Mouse (Mus musculus): ENCODE results near the gene Dnpep.

DNA sequence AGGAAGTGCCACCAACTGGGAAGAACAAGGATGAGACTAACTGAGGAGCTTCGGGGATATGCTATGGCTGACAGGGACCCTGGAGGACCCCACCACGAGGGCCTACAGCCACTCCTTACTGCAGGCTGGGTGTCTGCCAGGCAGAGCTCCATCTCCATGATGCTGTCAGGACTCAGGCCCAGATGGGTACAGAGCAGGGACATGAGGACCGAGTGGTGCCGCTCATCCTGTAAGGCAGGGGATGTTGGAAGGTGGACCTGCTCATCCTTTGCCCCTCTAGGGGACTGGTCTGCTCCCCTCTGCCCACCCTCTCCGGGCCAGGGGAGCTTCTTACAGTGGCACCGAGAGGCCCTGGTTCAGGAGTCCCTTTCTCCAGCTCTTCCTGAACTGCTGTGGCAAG, 2.8 kb downstream of the Dnpep start:
- TF ChIP-seq ZC3H11A (IDR thresholded peaks at IDR 0.05; ENCODE audit: low read depth, low read length): no peak
- no peak for TF ChIP-seq E2F4 (IDR thresholded peaks at IDR 0.05; ENCODE audit: borderline replicate concordance, low read depth, low read length)
- no peak for TF ChIP-seq ZKSCAN1 (IDR thresholded peaks at IDR 0.05; ENCODE audit: low read depth, low read length)
- no peak for TF ChIP-seq MXI1 (IDR thresholded peaks at IDR 0.05; ENCODE audit: low read depth, low read length)
- TF ChIP-seq CTCF (IDR thresholded peaks at IDR 0.05 in 2 of 3, conservative IDR thresholded peaks at IDR 0.05 in 1 of 3; ENCODE audit: control insufficient read depth in 1 of 3, insufficient read depth in 1 of 3, low read depth in 2 of 3, low read length in 3 of 3, poor library complexity in 1 of 3, severe bottlenecking in 1 of 3): no peak
- TF ChIP-seq SMC3 (IDR thresholded peaks at IDR 0.05; ENCODE audit: low read depth, low read length): no peak
- no peak for TF ChIP-seq USF1 (IDR thresholded peaks at IDR 0.05; ENCODE audit: low read depth, low read length)
- no peak for TF ChIP-seq CHD2 (IDR thresholded peaks at IDR 0.05; ENCODE audit: low read length)
- no peak for TF ChIP-seq CHD1 (IDR thresholded peaks at IDR 0.05; ENCODE audit: low read depth, low read length)
- TF ChIP-seq GATA1 (IDR thresholded peaks at IDR 0.05; ENCODE audit: low read depth, low read length): no peak
- no peak for TF ChIP-seq MYC (IDR thresholded peaks at IDR 0.05; ENCODE audit: low read depth, low read length)

All from MEL (cell line).